Mouse (Mus musculus) ES-E14 (cell line): ENCODE measurements around the gene Nhp2. TPM values are rescaled to one million over a fixed set of nuclear protein-coding genes. Genes with fewer than 3 reads are reported as not detected.
A peak's percentile ranks its signal among the peaks of the same experiment; 100 is the strongest.
"Not testable (repeated sequence)": the region's sequence is repeated elsewhere in the genome, so short reads cannot be mapped to it uniquely, and the experiment has no call there.

Source experiments
- DNase-seq: peaks from one replicate; pipeline ENCODE4 v3.0.0-alpha.2; 2013; ENCODE audit warnings: low read depth, low spot score
- H3K27ac ChIP-seq: 2 replicates; pipeline ENCODE4 v1.5.1; 2012; ENCODE audit warnings: low read depth, mild to moderate bottlenecking, low read length, moderate library complexity, mixed read lengths; ENCODE audit not compliant: poor library complexity, insufficient read depth, severe bottlenecking
- H3K36me3 ChIP-seq: 2 replicates; pipeline ENCODE4 v1.6.1; 2012; ENCODE audit warnings: mild to moderate bottlenecking, low read length, moderate library complexity, mixed read lengths; ENCODE audit not compliant: control insufficient read depth, poor library complexity, insufficient read depth, severe bottlenecking
- H3K4me1 ChIP-seq, 2 experiments: fragments of 150-350 bp in 1 of 2; sonication (generic) in 1 of 2; 2 replicates each; pipeline ENCODE4 v1.6.1; 2012; ENCODE audit warnings: low read length in 2 of 2, mild to moderate bottlenecking in 1 of 2, mixed read lengths in 1 of 2; ENCODE audit not compliant: control insufficient read depth in 2 of 2, insufficient read depth in 2 of 2, poor library complexity in 1 of 2
- H3K4me3 ChIP-seq, 2 experiments: fragments of 150-350 bp in 1 of 2; sonication (generic) in 1 of 2; 2 replicates each; pipeline ENCODE4 v1.5.1; 2012; ENCODE audit warnings: low read length in 2 of 2, low read depth in 1 of 2, mild to moderate bottlenecking in 1 of 2, mixed read lengths in 1 of 2; ENCODE audit not compliant: insufficient read depth in 1 of 2, poor library complexity in 1 of 2, severe bottlenecking in 1 of 2
- H3K9ac ChIP-seq: 2 replicates; pipeline ENCODE4 v1.6.1; 2012; ENCODE audit warnings: low read depth, mild to moderate bottlenecking, low read length, mixed read lengths; ENCODE audit not compliant: poor library complexity, insufficient read depth, severe bottlenecking
- H3K9me3 ChIP-seq: fragments of 150-350 bp; sonication (generic); 2 replicates; pipeline ENCODE4 v1.6.1; 2012; ENCODE audit warnings: low read depth, mild to moderate bottlenecking, low read length; ENCODE audit not compliant: control insufficient read depth, insufficient read depth
- CHD2 ChIP-seq: IDR thresholded peaks from 2 replicates; pipeline ENCODE4 v1.6.1; 2014; ENCODE audit warnings: mild to moderate bottlenecking, low read depth, low read length, inconsistent platforms
- HCFC1 ChIP-seq: IDR thresholded peaks from 2 replicates; pipeline ENCODE4 v1.6.1; 2012; ENCODE audit warnings: low read length, inconsistent platforms, borderline replicate concordance; ENCODE audit not compliant: insufficient read depth
- MAFK ChIP-seq: IDR thresholded peaks from 2 replicates; pipeline ENCODE4 v1.6.1; 2014; ENCODE audit warnings: mild to moderate bottlenecking, low read depth, low read length, inconsistent platforms; ENCODE audit not compliant: insufficient read depth
- ZC3H11A ChIP-seq: IDR thresholded peaks from 2 replicates; pipeline ENCODE4 v1.6.1; 2012; ENCODE audit warnings: low read depth, mild to moderate bottlenecking, inconsistent platforms, low read length, borderline replicate concordance
- ZNF384 ChIP-seq: IDR thresholded peaks from 2 replicates; pipeline ENCODE4 v1.6.1; 2012; ENCODE audit warnings: low read depth, low read length, inconsistent platforms
- in situ Hi-C, 2 experiments: fragments of 600-800 bp; cut with MboI; formaldehyde crosslinking; loops; one replicate each; pipeline ENCODE4 v1.15.1; 2025; ENCODE audit warnings: low sequenced_read_pairs in 2 of 2, inconsistent platforms in 1 of 2; ENCODE audit not compliant: unreplicated experiment in 2 of 2
- total RNA-seq: library from RNA; depleted of rRNA; stranded (reverse); fragments of 300-350 nt; gene quantifications from 2 replicates; pipeline ENCODE4 v1.2.3, GENCODE M21; 2012

Gene Nhp2
- total RNA-seq, 1 experiment: 452 TPM

GRCm38 (mm10) chr11:51607096-51607738 lies 12.3 kb upstream of the Nhp2 start:
- no peaks in the 10 kb centered on the region for H3K9me3 ChIP-seq
- H3K36me3 ChIP-seq: peaks cover 37% of the 10 kb centered on the region
- peak overlapping the region; percentile 59 for H3K27ac ChIP-seq
- H3K9ac ChIP-seq: peak overlapping the region; percentile 73
- TF ChIP-seq MAFK (no peak), ZNF384 (no peak), ZC3H11A (no peak), HCFC1 (no peak), CHD2 (no peak)
- in situ Hi-C loops: no loop called here
- DNase-seq: no peak
- peaks cover 1 to 7% of the 10 kb centered on the region in 2 experiments; a peak in 1 of 4 replicates for H3K4me1 ChIP-seq
- peak overlapping the region; percentile 63 to 70 for H3K4me3 ChIP-seq

- Histone ChIP-seq H3K4me1 (peaks cover 2 to 5% of the 10 kb centered on the region in 2 experiments; a peak in 1 of 4 replicates), H3K9me3 (no peaks in the 10 kb centered on the region), H3K4me3 (no peak overlapping the region), H3K27ac (no peak overlapping the region), H3K36me3 (peaks cover 15% of the 10 kb centered on the region), H3K9ac (no peak overlapping the region)
- DNase-seq: no peak
- no peak for TF ChIP-seq ZNF384
- TF ChIP-seq HCFC1: no peak
- TF ChIP-seq MAFK: no peak
- TF ChIP-seq ZC3H11A: no peak
- no peak for TF ChIP-seq CHD2
- in situ Hi-C loops: no loop called here
Observed at GRCm38 (mm10) chr11:51609266-51609909, 10.1 kb upstream of the Nhp2 start.

- peaks cover 10% of the 10 kb centered on the region for H3K36me3 ChIP-seq
- H3K4me1 ChIP-seq, H3K4me3 ChIP-seq, H3K27ac ChIP-seq, H3K9ac ChIP-seq, H3K9me3 ChIP-seq, DNase-seq: not testable (repeated sequence)
- in situ Hi-C loops: loop anchor here in 1 of 2 experiments (10.0 kb wide), 1 partner anchor 75 kb away; the partner anchor contains the start of gene 0610009B22Rik
Observed at GRCm38 (mm10) chr11:51609940-51610339, 9.6 kb upstream of the Nhp2 start.

- H3K9me3 ChIP-seq: no peaks in the 10 kb centered on the region
- H3K4me3 ChIP-seq: peak overlapping the region in 1 of 2 experiments; percentile 10; a peak in 1 of 4 replicates
- H3K36me3 ChIP-seq: no peaks in the 10 kb centered on the region
- H3K27ac ChIP-seq: no peak overlapping the region
- no peak for DNase-seq
- H3K9ac ChIP-seq: peak overlapping the region; percentile 41; the same call in 1 of the 2 replicates
- in situ Hi-C loops: loop anchor here in 1 of 2 experiments (10.0 kb wide), 1 partner anchor 71 kb away; the partner anchor contains the start of gene 0610009B22Rik
- TF ChIP-seq ZNF384 (no peak), MAFK (no peak), ZC3H11A (no peak), HCFC1 (no peak), CHD2 (no peak)
- peaks cover 2 to 7% of the 10 kb centered on the region in 2 experiments; a peak in 2 of 4 replicates for H3K4me1 ChIP-seq
Observed at GRCm38 (mm10) chr11:51614256-51614655, 5.3 kb upstream of the Nhp2 start.

- in situ Hi-C loops: loop anchor here (5.0 to 10.0 kb wide), 2 partner anchors 67 to 70 kb away; partner anchors contain the start of gene 0610009B22Rik (in 1 of the 2)
- no peak for DNase-seq
Observed at GRCm38 (mm10) chr11:51615129-51615528, 4.4 kb upstream of the Nhp2 start.

More at GRCm38 (mm10) chr11:51615129-51615528, 4.4 kb upstream of the Nhp2 start:
- H3K9me3 ChIP-seq: no peaks in the 10 kb centered on the region
- H3K9ac ChIP-seq: peak overlapping the region; percentile 41; the same call in 1 of the 2 replicates
- TF ChIP-seq HCFC1 (no peak), MAFK (no peak), ZC3H11A (no peak), ZNF384 (no peak), CHD2 (no peak)
- peaks cover 2 to 7% of the 10 kb centered on the region in 2 experiments; a peak in 2 of 4 replicates for H3K4me1 ChIP-seq
- H3K4me3 ChIP-seq: peak overlapping the region; percentile 37 to 73
- H3K36me3 ChIP-seq: no peaks in the 10 kb centered on the region
- peak overlapping the region; percentile 69; the same call in 1 of the 2 replicates for H3K27ac ChIP-seq
